Mouse (Mus musculus) lung, embryonic 15.5 days (tissue): Measurements from ENCODE around the gene Kcnh4. TPM values are rescaled to one million over a fixed set of nuclear protein-coding genes. Genes with fewer than 3 reads are reported as not detected.
A peak's percentile ranks its signal among the peaks of the same experiment; 100 is the strongest.

Source experiments
- ATAC-seq: fragments of 200-750 bp; cut with Nextera tagmentation; 2 replicates; pipeline ENCODE4 v1.8.0; 2017; ENCODE audit warnings: moderate number of reproducible peaks, borderline replicate concordance; ENCODE audit not compliant: low FRiP score, low TSS enrichment; ENCODE audit errors: extremely low read depth
- H3K27ac ChIP-seq: fragments of 300-500 bp; sonication (generic); 2 replicates; pipeline ENCODE4 v1.5.1; 2015; ENCODE audit warnings: moderate library complexity, mild to moderate bottlenecking, inconsistent platforms
- H3K27me3 ChIP-seq: fragments of 300-500 bp; sonication (generic); 2 replicates; pipeline ENCODE4 v1.6.1; 2015; ENCODE audit warnings: inconsistent platforms
- H3K36me3 ChIP-seq: fragments of 300-500 bp; sonication (generic); 2 replicates; pipeline ENCODE4 v1.6.1; 2015; ENCODE audit warnings: inconsistent platforms
- H3K4me1 ChIP-seq: fragments of 300-500 bp; sonication (generic); 2 replicates; pipeline ENCODE4 v1.6.1; 2015; ENCODE audit warnings: inconsistent platforms
- H3K4me2 ChIP-seq: fragments of 300-500 bp; sonication (generic); 2 replicates; pipeline ENCODE4 v1.6.1; 2015; ENCODE audit warnings: inconsistent platforms, mild to moderate bottlenecking, moderate library complexity
- H3K4me3 ChIP-seq: fragments of 300-500 bp; sonication (generic); 2 replicates; pipeline ENCODE4 v1.5.1; 2015; ENCODE audit warnings: mild to moderate bottlenecking, inconsistent platforms
- H3K9ac ChIP-seq: fragments of 300-500 bp; sonication (generic); 2 replicates; pipeline ENCODE4 v1.6.1; 2015; ENCODE audit warnings: inconsistent platforms
- H3K9me3 ChIP-seq: fragments of 300-500 bp; sonication (generic); 2 replicates; pipeline ENCODE4 v1.6.1; 2016; ENCODE audit warnings: inconsistent platforms
- WGBS: fragments of 180-500 bp; shearing (Covaris S2); methylation state at CpG from one replicate; pipeline ENCODE4 v1.1.7; 2015; 5-methylcytosine and 5-hydroxymethylcytosine counted together
- polyA plus RNA-seq: library from polyadenylated mRNA; unstranded; fragments of >200 nt; fragmentation: Nextera tagmentation; extraction: Ambion mirVana; gene quantifications from 2 replicates; pipeline ENCODE4 v1.2.1, GENCODE M21; 2015

Kcnh4 gene
- polyA plus RNA-seq, 1 experiment from 2014 or later, result not detected

- Histone ChIP-seq H3K4me2 (peak overlapping the region; percentile 65), H3K36me3 (peaks cover 42% of the 10 kb centered on the region), H3K4me3 (no peak overlapping the region), H3K9ac (peak overlapping the region; percentile 48; the same call in 1 of the 2 replicates), H3K27ac (peak overlapping the region; percentile 69), H3K9me3 (no peaks in the 10 kb centered on the region), H3K4me1 (peaks cover 34% of the 10 kb centered on the region), H3K27me3 (no peaks in the 10 kb centered on the region)
- ATAC-seq, result no peak
- WGBS, result 42% methylated on average over 6 of the region's 6 CpGs
These were observed 45.2 kb downstream of the Kcnh4 start for GRCm38 (mm10) chr11:100714534-100714915.

- Histone ChIP-seq H3K9ac (peak within 1 kb of the TSS; percentile 48), H3K4me1 (peaks cover 32% of the 10 kb centered on the region), H3K27me3 (no peaks in the 10 kb centered on the region), H3K9me3 (no peaks in the 10 kb centered on the region), H3K4me3 (peak within 1 kb of the TSS; percentile 34), H3K4me2 (peak within 1 kb of the TSS; percentile 82), H3K27ac (peak within 1 kb of the TSS; percentile 69), H3K36me3 (peaks cover 48% of the 10 kb centered on the region)
- no peak for ATAC-seq
- 7% methylated on average over 37 of the region's 38 CpGs for WGBS
These were observed 45.8 kb downstream of the Kcnh4 start, which contains the start of gene Hspb9 for GRCm38 (mm10) chr11:100713735-100714533. Gene Hspb9 (plus strand): TSS chr11:100713850.

DNA sequence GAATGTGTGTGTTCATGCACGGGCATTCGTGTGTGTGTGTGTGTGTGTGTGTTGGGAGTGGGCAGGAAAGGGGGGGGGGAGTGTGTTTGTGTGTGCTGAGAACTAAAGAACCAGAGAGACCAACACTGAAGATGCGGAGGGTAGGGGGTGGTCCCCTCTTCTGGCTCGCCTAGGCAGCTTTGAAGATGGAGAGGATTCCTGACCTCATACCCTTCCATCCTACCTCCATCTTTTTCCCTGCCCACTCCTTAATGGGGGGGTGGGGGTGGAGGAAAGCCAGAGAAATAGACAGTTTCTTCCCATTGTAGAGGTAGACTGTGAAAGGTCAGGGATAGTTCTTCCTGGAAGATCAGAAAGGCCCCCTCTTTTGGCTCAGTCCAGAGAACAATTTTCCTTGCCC, 46.6 kb downstream of the Kcnh4 start:
- Histone ChIP-seq H3K4me2 (peak overlapping the region; percentile 65), H3K27ac (peak overlapping the region; percentile 69), H3K9ac (peak overlapping the region; percentile 48), H3K9me3 (no peaks in the 10 kb centered on the region), H3K4me1 (peaks cover 32% of the 10 kb centered on the region), H3K27me3 (no peaks in the 10 kb centered on the region), H3K4me3 (peak overlapping the region; percentile 34; the same call in 1 of the 2 replicates), H3K36me3 (peaks cover 48% of the 10 kb centered on the region)
- WGBS, result 57% methylated on average over 4 of the region's 4 CpGs
- no peak for ATAC-seq

- 2% methylated on average over 47 of the region's 48 CpGs for WGBS
- H3K27ac ChIP-seq, result peak within 1 kb of the TSS; percentile 81
- peak within 1 kb of the TSS; percentile 99 for H3K9ac ChIP-seq
- H3K27me3 ChIP-seq, result no peaks in the 10 kb centered on the region
- H3K4me3 ChIP-seq, result peak within 1 kb of the TSS; percentile 100
- no peaks in the 10 kb centered on the region for H3K9me3 ChIP-seq
- H3K4me2 ChIP-seq, result peak within 1 kb of the TSS; percentile 82
- peaks cover 47% of the 10 kb centered on the region for H3K36me3 ChIP-seq
- ATAC-seq, result peak; percentile 88
- H3K4me1 ChIP-seq, result peaks cover 32% of the 10 kb centered on the region
These were observed 47.7 kb downstream of the Kcnh4 start, which contains the start of gene Kat2a for GRCm38 (mm10) chr11:100711783-100712615. Gene Kat2a (minus strand): TSS chr11:100712465.

GRCm38 (mm10) chr11:100710977-100711376, 48.8 kb downstream of the Kcnh4 start:
- Histone ChIP-seq H3K4me2 (no peak overlapping the region), H3K27me3 (no peaks in the 10 kb centered on the region), H3K4me1 (peaks cover 32% of the 10 kb centered on the region), H3K36me3 (peaks cover 51% of the 10 kb centered on the region), H3K4me3 (no peak overlapping the region), H3K9me3 (no peaks in the 10 kb centered on the region), H3K9ac (no peak overlapping the region), H3K27ac (no peak overlapping the region)
- 75% methylated on average over 4 of the region's 4 CpGs for WGBS
- ATAC-seq, result no peak

- H3K27ac ChIP-seq, result no peak overlapping the region
- no peak overlapping the region for H3K4me3 ChIP-seq
- 77% methylated on average over 15 of the region's 15 CpGs for WGBS
- no peak overlapping the region for H3K4me2 ChIP-seq
- no peak overlapping the region for H3K9ac ChIP-seq
- ATAC-seq, result no peak
- peaks cover 51% of the 10 kb centered on the region for H3K36me3 ChIP-seq
- peaks cover 32% of the 10 kb centered on the region for H3K4me1 ChIP-seq
- H3K9me3 ChIP-seq, result no peaks in the 10 kb centered on the region
- H3K27me3 ChIP-seq, result no peaks in the 10 kb centered on the region
These were observed 49.2 kb downstream of the Kcnh4 start for GRCm38 (mm10) chr11:100710528-100710927.

DNA sequence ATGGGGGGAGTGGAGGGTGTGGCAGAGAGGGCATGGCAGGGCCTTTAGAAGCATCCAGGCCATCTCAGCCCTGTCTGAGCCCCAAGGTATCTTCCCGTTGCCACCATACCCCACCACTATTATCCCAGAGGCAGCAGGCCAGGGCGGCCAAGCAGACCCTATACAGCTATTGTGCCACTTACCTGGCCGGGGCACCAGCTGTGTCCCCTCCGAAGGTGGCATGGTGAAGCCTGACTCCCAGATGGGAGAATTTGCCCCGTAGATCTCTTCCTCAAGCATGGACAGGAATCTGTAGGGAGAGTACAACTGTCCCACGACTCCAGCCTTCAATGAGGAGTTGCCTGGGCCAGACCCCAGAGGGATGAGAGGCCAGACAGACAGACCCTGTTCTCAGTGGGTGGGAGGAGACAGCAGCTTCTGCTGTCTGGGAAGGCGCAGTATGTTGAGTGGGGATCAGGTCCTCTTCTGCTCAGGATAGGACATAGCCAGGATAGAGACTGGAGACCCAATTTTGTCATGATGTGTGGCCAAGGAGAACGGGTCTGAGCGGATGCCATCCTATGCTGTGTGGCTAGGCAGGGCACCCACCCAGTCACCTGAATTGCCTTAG, 50.4 kb downstream of the Kcnh4 start:
- H3K36me3 ChIP-seq, result peaks cover 54% of the 10 kb centered on the region
- WGBS, result 90% methylated on average over 9 of the region's 9 CpGs
- no peaks in the 10 kb centered on the region for H3K9me3 ChIP-seq
- no peak for ATAC-seq
- H3K4me2 ChIP-seq, result no peak overlapping the region
- peaks cover 30% of the 10 kb centered on the region for H3K4me1 ChIP-seq
- H3K4me3 ChIP-seq, result no peak overlapping the region
- H3K9ac ChIP-seq, result no peak overlapping the region
- no peak overlapping the region for H3K27ac ChIP-seq
- H3K27me3 ChIP-seq, result no peaks in the 10 kb centered on the region

GRCm38 (mm10) chr11:100705095-100705747, 54.5 kb downstream of the Kcnh4 start:
- 89% methylated on average over 23 of the region's 23 CpGs for WGBS
- Histone ChIP-seq H3K27me3 (no peaks in the 10 kb centered on the region), H3K4me1 (peaks cover 17% of the 10 kb centered on the region), H3K36me3 (peaks cover 54% of the 10 kb centered on the region), H3K9me3 (no peaks in the 10 kb centered on the region), H3K4me3 (no peak overlapping the region), H3K9ac (no peak overlapping the region), H3K4me2 (no peak overlapping the region), H3K27ac (no peak overlapping the region)
- ATAC-seq, result no peak

DNA sequence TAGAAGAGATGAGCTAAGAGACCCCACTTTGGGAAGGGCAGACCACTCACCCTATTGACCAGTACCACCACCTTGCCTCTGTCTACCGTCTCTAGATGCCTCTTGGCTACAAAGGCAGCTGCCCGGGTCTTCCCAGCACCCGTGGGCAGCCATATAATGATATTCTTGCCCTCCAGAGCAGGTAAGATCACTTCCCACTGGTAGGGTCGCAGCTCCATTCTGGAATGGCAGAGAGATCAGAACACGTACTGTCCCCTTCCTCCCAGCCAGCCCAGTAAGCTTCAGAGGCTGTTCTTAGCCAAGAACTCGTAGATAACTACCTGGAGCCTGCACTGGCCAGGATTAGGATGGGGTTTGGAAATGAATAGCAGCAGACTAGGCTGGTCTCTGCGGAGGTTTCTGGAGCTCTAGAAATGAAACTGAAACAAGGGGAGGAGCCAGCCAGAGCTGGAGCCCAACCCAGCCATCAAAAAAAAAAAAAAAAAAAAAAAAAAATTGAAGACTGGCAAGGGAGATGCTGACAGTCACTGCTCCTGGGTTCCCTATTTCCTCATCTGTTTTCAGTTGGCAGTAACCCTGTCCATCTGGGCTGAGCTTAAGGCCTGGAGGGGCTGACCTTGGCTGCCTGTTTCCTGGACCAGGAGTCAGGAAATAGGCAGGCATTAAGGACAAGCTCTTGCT, 55.8 kb downstream of the Kcnh4 start, which contains the start of gene Dhx58:
Gene Dhx58, minus strand, starts transcription at position 421 of the 681 bp plus-strand sequence.
- no peaks in the 10 kb centered on the region for H3K27me3 ChIP-seq
- 59% methylated on average over 7 of the region's 7 CpGs for WGBS
- no peaks in the 10 kb centered on the region for H3K9me3 ChIP-seq
- no peak within 1 kb of the TSS for H3K4me3 ChIP-seq
- H3K36me3 ChIP-seq, result peaks cover 42% of the 10 kb centered on the region
- 0 out of 2 replicates have a peak within 1 kb of the TSS, but pooled peaks have one; percentile 40 for H3K4me2 ChIP-seq
- peaks cover 17% of the 10 kb centered on the region for H3K4me1 ChIP-seq
- H3K27ac ChIP-seq, result no peak within 1 kb of the TSS
- H3K9ac ChIP-seq, result no peak within 1 kb of the TSS
- no peak for ATAC-seq

DNA sequence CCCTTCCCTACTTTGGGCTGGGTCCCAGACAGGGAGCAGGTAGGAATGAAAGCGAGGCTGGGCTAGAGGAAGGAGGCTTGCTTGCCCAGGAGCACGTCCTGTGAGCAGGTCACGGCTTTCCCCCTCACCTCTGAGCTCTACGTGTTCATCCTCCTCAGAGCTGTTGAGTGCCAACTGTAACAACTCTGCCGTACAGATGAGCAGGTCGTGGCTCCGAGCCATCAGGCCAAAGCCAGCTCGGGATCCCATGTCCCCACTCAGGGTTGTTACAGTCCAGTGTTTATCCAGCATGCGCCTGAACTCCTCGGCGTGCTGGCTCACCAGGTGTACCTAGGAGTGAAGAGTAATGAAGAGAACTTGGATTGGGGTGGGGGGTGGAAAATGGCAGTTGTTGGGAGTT, 56.4 kb downstream of the Kcnh4 start:
- H3K9ac ChIP-seq, result no peak overlapping the region
- 55% methylated on average over 11 of the region's 11 CpGs for WGBS
- H3K36me3 ChIP-seq, result peaks cover 36% of the 10 kb centered on the region
- no peak overlapping the region for H3K4me3 ChIP-seq
- no peak for ATAC-seq
- H3K27ac ChIP-seq, result no peak overlapping the region
- no peaks in the 10 kb centered on the region for H3K27me3 ChIP-seq
- H3K4me1 ChIP-seq, result peaks cover 17% of the 10 kb centered on the region
- no peak overlapping the region for H3K4me2 ChIP-seq
- H3K9me3 ChIP-seq, result no peaks in the 10 kb centered on the region

- H3K27ac ChIP-seq, result no peak overlapping the region
- no peaks in the 10 kb centered on the region for H3K27me3 ChIP-seq
- no peak for ATAC-seq
- H3K4me1 ChIP-seq, result peaks cover 17% of the 10 kb centered on the region
- H3K9me3 ChIP-seq, result no peaks in the 10 kb centered on the region
- H3K4me3 ChIP-seq, result no peak overlapping the region
- no peak overlapping the region for H3K9ac ChIP-seq
- 44% methylated on average over 7 of the region's 7 CpGs for WGBS
- peaks cover 31% of the 10 kb centered on the region for H3K36me3 ChIP-seq
- peak overlapping the region; percentile 40 for H3K4me2 ChIP-seq
These were observed 56.8 kb downstream of the Kcnh4 start for GRCm38 (mm10) chr11:100702906-100703305.
